Mouse (Mus musculus): ENCODE results near the gene Cdh23. TPM values are rescaled to one million over a fixed set of nuclear protein-coding genes. Genes with fewer than 3 reads are reported as not detected.

The Cdh23 gene
- polyA plus RNA-seq, 2 experiments = 0.73 to 2.7 TPM

- Histone ChIP-seq H3K27ac (replicated peaks; ENCODE audit: low read depth, low read length) (no peak overlapping the region), H3K4me3 (replicated peaks; ENCODE audit: low read length) (no peak overlapping the region), H3K9me3 (ENCODE audit: control insufficient read depth, low read length) (no peaks in the 10 kb centered on the region), H3K36me3 (ENCODE audit: control insufficient read depth, insufficient read depth, low read length) (no peaks in the 10 kb centered on the region), H3K4me2 (replicated peaks; ENCODE audit: low read depth, low read length, severe bottlenecking) (no peak overlapping the region), H3K4me1 (ENCODE audit: control insufficient read depth, insufficient read depth, low read length) (no peaks in the 10 kb centered on the region), H3K27me3 (ENCODE audit: control insufficient read depth, insufficient read depth, low read length) (no peaks in the 10 kb centered on the region), H3K9ac (ENCODE audit: low read depth, low read length, severe bottlenecking) (no peak overlapping the region)
- ATAC-seq (ENCODE audit: low FRiP score, low read depth) (no peak), DNase-seq (ENCODE audit: low spot score) (no peak)
- TF ChIP-seq POLR2A (IDR thresholded peaks at IDR 0.05; ENCODE audit: borderline replicate concordance, extremely low read depth, insufficient read depth, insufficient read length) = no peak
- WGBS = 23% methylated on average over 4 of the region's 4 CpGs
Observed at GRCm38 (mm10) chr10:60419624-60420023, 276.7 kb downstream of the Cdh23 start.

- Histone ChIP-seq H3K4me2 (replicated peaks; ENCODE audit: low read depth, low read length, severe bottlenecking) (no peak overlapping the region), H3K27me3 (ENCODE audit: control insufficient read depth, insufficient read depth, low read length) (no peaks in the 10 kb centered on the region), H3K36me3 (ENCODE audit: control insufficient read depth, insufficient read depth, low read length) (no peaks in the 10 kb centered on the region), H3K9ac (ENCODE audit: low read depth, low read length, severe bottlenecking) (no peak overlapping the region), H3K4me1 (ENCODE audit: control insufficient read depth, insufficient read depth, low read length) (no peaks in the 10 kb centered on the region), H3K9me3 (ENCODE audit: control insufficient read depth, low read length) (no peaks in the 10 kb centered on the region), H3K4me3 (replicated peaks; ENCODE audit: low read length) (no peak overlapping the region), H3K27ac (replicated peaks; ENCODE audit: low read depth, low read length) (no peak overlapping the region)
- ATAC-seq (ENCODE audit: low FRiP score, low read depth) (no peak), DNase-seq (ENCODE audit: low spot score) (peak; percentile 70)
- TF ChIP-seq POLR2A (IDR thresholded peaks at IDR 0.05; ENCODE audit: borderline replicate concordance, extremely low read depth, insufficient read depth, insufficient read length) = no peak
- WGBS = 14% methylated on average over 3 of the region's 3 CpGs
Observed at GRCm38 (mm10) chr10:60418137-60418536, 278.2 kb downstream of the Cdh23 start.

DNA sequence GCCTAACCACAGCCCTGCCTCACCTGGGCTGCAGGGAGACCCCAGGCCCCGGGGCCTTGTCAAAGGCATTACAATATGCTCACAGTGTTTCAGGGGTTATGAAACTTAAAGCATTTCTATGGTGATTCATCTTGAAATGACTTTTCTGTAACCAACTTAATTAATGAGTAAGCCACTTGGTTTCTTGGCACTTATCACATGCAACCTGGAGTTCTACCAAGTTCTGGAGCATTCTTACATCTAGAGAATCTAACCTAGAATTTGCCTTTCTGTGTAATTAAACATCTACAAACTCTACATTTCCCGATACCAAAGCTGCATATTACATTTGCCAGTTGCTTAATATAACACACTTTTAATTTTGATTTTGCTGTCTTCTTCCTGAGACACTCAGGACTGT lies 279.2 kb downstream of the Cdh23 start:
- Histone ChIP-seq H3K4me2 (replicated peaks; ENCODE audit: low read depth, low read length, severe bottlenecking) (no peak overlapping the region), H3K36me3 (ENCODE audit: control insufficient read depth, insufficient read depth, low read length) (no peaks in the 10 kb centered on the region), H3K27ac (replicated peaks; ENCODE audit: low read depth, low read length) (no peak overlapping the region), H3K9ac (ENCODE audit: low read depth, low read length, severe bottlenecking) (no peak overlapping the region), H3K27me3 (ENCODE audit: control insufficient read depth, insufficient read depth, low read length) (no peaks in the 10 kb centered on the region), H3K4me1 (ENCODE audit: control insufficient read depth, insufficient read depth, low read length) (no peaks in the 10 kb centered on the region), H3K4me3 (replicated peaks; ENCODE audit: low read length) (no peak overlapping the region), H3K9me3 (ENCODE audit: control insufficient read depth, low read length) (no peaks in the 10 kb centered on the region)
- WGBS = 78% methylated on average over 2 of the region's 2 CpGs
- TF ChIP-seq POLR2A (IDR thresholded peaks at IDR 0.05; ENCODE audit: borderline replicate concordance, extremely low read depth, insufficient read depth, insufficient read length) = no peak
- ATAC-seq (ENCODE audit: low FRiP score, low read depth) (no peak), DNase-seq (ENCODE audit: low spot score) (no peak)

DNA sequence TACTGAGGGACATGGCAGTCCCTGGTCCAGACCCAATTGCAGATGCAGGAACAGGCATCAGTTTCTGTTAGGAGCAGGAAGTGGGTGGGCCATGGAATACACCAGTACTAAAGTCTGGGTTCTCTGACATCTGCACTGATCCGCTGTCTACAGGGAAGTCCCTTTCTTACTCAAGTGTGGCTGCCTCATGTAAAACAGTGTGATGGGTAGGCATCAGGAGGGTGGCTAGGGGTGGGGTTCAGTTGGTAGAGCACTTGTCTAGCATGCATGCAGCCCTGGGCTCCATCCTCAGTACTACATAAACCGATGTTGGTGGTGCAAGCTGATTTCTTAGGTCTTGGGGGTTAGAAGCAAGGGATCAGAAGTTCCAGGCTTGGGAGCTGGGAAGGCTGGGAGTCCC lies 282.5 kb downstream of the Cdh23 start:
- Histone ChIP-seq H3K27me3 (ENCODE audit: control insufficient read depth, insufficient read depth, low read length) (no peaks in the 10 kb centered on the region), H3K9ac (ENCODE audit: low read depth, low read length, severe bottlenecking) (no peak overlapping the region), H3K36me3 (ENCODE audit: control insufficient read depth, insufficient read depth, low read length) (no peaks in the 10 kb centered on the region), H3K9me3 (ENCODE audit: control insufficient read depth, low read length) (no peaks in the 10 kb centered on the region), H3K27ac (replicated peaks; ENCODE audit: low read depth, low read length) (no peak overlapping the region), H3K4me2 (replicated peaks; ENCODE audit: low read depth, low read length, severe bottlenecking) (no peak overlapping the region), H3K4me3 (replicated peaks; ENCODE audit: low read length) (no peak overlapping the region), H3K4me1 (ENCODE audit: control insufficient read depth, insufficient read depth, low read length) (no peaks in the 10 kb centered on the region)
- ATAC-seq (ENCODE audit: low FRiP score, low read depth) (no peak), DNase-seq (ENCODE audit: low spot score) (no peak)
- WGBS = 57% methylated on average over 2 of the region's 2 CpGs
- no peak for TF ChIP-seq POLR2A (IDR thresholded peaks at IDR 0.05; ENCODE audit: borderline replicate concordance, extremely low read depth, insufficient read depth, insufficient read length)

DNA sequence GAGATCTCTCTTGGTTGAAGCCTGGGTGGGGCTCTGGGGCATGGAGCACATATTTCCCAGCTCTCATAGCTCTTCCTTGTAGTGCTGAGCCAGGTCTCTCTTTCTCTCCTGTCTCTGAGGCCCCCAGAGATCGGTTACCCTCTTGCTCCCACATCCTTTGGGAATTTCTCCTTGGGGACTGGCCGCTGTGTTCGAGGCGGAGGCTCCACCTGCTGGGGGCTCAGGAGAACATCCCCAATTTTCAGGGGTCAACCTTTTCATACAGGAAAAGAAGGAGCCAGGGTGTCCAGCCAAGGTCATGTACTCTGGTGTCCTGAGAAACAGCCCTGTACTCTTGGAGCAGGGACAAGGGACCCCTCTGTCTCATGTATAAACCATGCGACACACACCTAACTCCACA lies 284.5 kb downstream of the Cdh23 start:
- H3K36me3 ChIP-seq (ENCODE audit: control insufficient read depth, insufficient read depth, low read length) = no peaks in the 10 kb centered on the region
- no peak overlapping the region for H3K27ac ChIP-seq (replicated peaks; ENCODE audit: low read depth, low read length)
- no peaks in the 10 kb centered on the region for H3K9me3 ChIP-seq (ENCODE audit: control insufficient read depth, low read length)
- no peak for TF ChIP-seq POLR2A (IDR thresholded peaks at IDR 0.05; ENCODE audit: borderline replicate concordance, extremely low read depth, insufficient read depth, insufficient read length)
- ATAC-seq (ENCODE audit: low FRiP score, low read depth) (no peak), DNase-seq (ENCODE audit: low spot score) (no peak)
- no peaks in the 10 kb centered on the region for H3K4me1 ChIP-seq (ENCODE audit: control insufficient read depth, insufficient read depth, low read length)
- no peak overlapping the region for H3K4me3 ChIP-seq (replicated peaks; ENCODE audit: low read length)
- no peak overlapping the region for H3K4me2 ChIP-seq (replicated peaks; ENCODE audit: low read depth, low read length, severe bottlenecking)
- no peaks in the 10 kb centered on the region for H3K27me3 ChIP-seq (ENCODE audit: control insufficient read depth, insufficient read depth, low read length)
- WGBS = 23% methylated on average over 5 of the region's 5 CpGs
- no peak overlapping the region for H3K9ac ChIP-seq (ENCODE audit: low read depth, low read length, severe bottlenecking)

DNA sequence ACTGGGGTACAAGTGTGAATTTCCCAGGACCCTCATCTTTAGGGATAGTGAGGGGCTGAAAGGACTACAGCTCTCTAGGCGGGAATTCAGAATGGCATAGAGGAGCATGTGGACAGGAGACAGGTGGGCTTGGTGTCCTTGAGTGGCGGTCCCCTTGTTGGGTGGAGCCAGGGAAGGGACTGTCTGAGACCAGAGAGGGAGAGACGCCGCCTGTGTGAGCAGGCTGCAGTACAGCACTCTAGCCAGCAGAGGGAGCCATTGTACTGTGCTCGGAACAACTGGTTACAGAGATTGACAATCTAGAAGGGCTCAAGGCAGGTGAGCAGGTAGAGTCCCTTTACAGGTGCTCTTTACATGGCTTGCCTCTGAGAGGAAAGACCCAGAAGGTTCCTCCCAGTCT lies 288.5 kb downstream of the Cdh23 start:
- Histone ChIP-seq H3K4me1 (ENCODE audit: control insufficient read depth, insufficient read depth, low read length) (0 out of 2 replicates have a peak, but pooled peaks cover 3% of the 10 kb centered on the region), H3K27me3 (ENCODE audit: control insufficient read depth, insufficient read depth, low read length) (no peaks in the 10 kb centered on the region), H3K4me3 (replicated peaks; ENCODE audit: low read length) (no peak overlapping the region), H3K27ac (replicated peaks; ENCODE audit: low read depth, low read length) (no peak overlapping the region), H3K36me3 (ENCODE audit: control insufficient read depth, insufficient read depth, low read length) (no peaks in the 10 kb centered on the region), H3K9ac (ENCODE audit: low read depth, low read length, severe bottlenecking) (no peak overlapping the region), H3K4me2 (replicated peaks; ENCODE audit: low read depth, low read length, severe bottlenecking) (no peak overlapping the region), H3K9me3 (ENCODE audit: control insufficient read depth, low read length) (no peaks in the 10 kb centered on the region)
- WGBS = 0% methylated on average over 5 of the region's 5 CpGs
- no peak for TF ChIP-seq POLR2A (IDR thresholded peaks at IDR 0.05; ENCODE audit: borderline replicate concordance, extremely low read depth, insufficient read depth, insufficient read length)
- peak; percentile 45 for DNase-seq (ENCODE audit: low spot score)
- ATAC-seq (ENCODE audit: low FRiP score, low read depth) = 0 out of 2 replicates have a peak, but pooled peaks have one; percentile 45

Data from limb, embryonic 14.5 days (tissue).